Mouse (Mus musculus) spleen, embryonic (tissue): ENCODE data around the gene Sgpp2.

Experiments
- CTCF ChIA-PET: fragments of 350-600 bp; sonication (Branson Sonifier 250); formaldehyde crosslinking; loops from one replicate; lab custom pipeline; 2022; lab: Charles Lee

Gene Sgpp2

GRCm38 (mm10) chr1:78399755-78400154 lies 89.6 kb downstream of the Sgpp2 start:
- CTCF ChIA-PET = no interaction called here

- CTCF ChIA-PET = no interaction called here
These were observed 91.3 kb downstream of the Sgpp2 start for GRCm38 (mm10) chr1:78401413-78401812.

- CTCF ChIA-PET = interaction anchor here (0.6 kb wide), 1 partner anchor 14 kb away, joined by 6 read pairs; no protein-coding TSS in a partner anchor
These were observed 99.3 kb downstream of the Sgpp2 start for GRCm38 (mm10) chr1:78409396-78409795.

- CTCF ChIA-PET = no interaction called here
These were observed 102.5 kb downstream of the Sgpp2 start for GRCm38 (mm10) chr1:78412668-78413067.

- CTCF ChIA-PET = no interaction called here
These were observed 104.3 kb downstream of the Sgpp2 start for GRCm38 (mm10) chr1:78414421-78414820.

GRCm38 (mm10) chr1:78417154-78417911 lies 107.2 kb downstream of the Sgpp2 start:
- CTCF ChIA-PET = no interaction called here

- CTCF ChIA-PET = no interaction called here
These were observed 109.4 kb downstream of the Sgpp2 start for GRCm38 (mm10) chr1:78419593-78419992.

GRCm38 (mm10) chr1:78420271-78420670 lies 110.1 kb downstream of the Sgpp2 start:
- CTCF ChIA-PET = no interaction called here

- CTCF ChIA-PET = no interaction called here
These were observed 111.6 kb downstream of the Sgpp2 start for GRCm38 (mm10) chr1:78421749-78422148.

- CTCF ChIA-PET = interaction anchor here (0.5 to 0.7 kb wide), 2 partner anchors 13 to 248 kb away, joined by 6 to 9 read pairs; no protein-coding TSS in a partner anchor
These were observed 112.4 kb downstream of the Sgpp2 start for GRCm38 (mm10) chr1:78422576-78422975.

- CTCF ChIA-PET = no interaction called here
These were observed 114.7 kb downstream of the Sgpp2 start for GRCm38 (mm10) chr1:78424848-78425247.

GRCm38 (mm10) chr1:78425309-78425708 lies 115.2 kb downstream of the Sgpp2 start:
- CTCF ChIA-PET = no interaction called here

GRCm38 (mm10) chr1:78425793-78426700 lies 115.9 kb downstream of the Sgpp2 start:
- CTCF ChIA-PET = no interaction called here

- CTCF ChIA-PET = no interaction called here
These were observed 116.7 kb downstream of the Sgpp2 start for GRCm38 (mm10) chr1:78426841-78427240.

GRCm38 (mm10) chr1:78428851-78429250 lies 118.7 kb downstream of the Sgpp2 start:
- CTCF ChIA-PET = no interaction called here

GRCm38 (mm10) chr1:78433472-78433871 lies 123.3 kb downstream of the Sgpp2 start:
- CTCF ChIA-PET = no interaction called here

- CTCF ChIA-PET = no interaction called here
These were observed 125.8 kb downstream of the Sgpp2 start for GRCm38 (mm10) chr1:78435967-78436366.

GRCm38 (mm10) chr1:78436445-78436844 lies 126.3 kb downstream of the Sgpp2 start:
- CTCF ChIA-PET = no interaction called here

- CTCF ChIA-PET = interaction anchor here (0.7 kb wide), 1 partner anchor 11 kb away, joined by 3 read pairs; no protein-coding TSS in a partner anchor
These were observed 127.0 kb downstream of the Sgpp2 start for GRCm38 (mm10) chr1:78437150-78437549.

- CTCF ChIA-PET = no interaction called here
These were observed 130.6 kb downstream of the Sgpp2 start for GRCm38 (mm10) chr1:78440716-78441115.

- CTCF ChIA-PET = no interaction called here
These were observed 132.9 kb downstream of the Sgpp2 start for GRCm38 (mm10) chr1:78443056-78443455.

GRCm38 (mm10) chr1:78446232-78446631 lies 136.1 kb downstream of the Sgpp2 start:
- CTCF ChIA-PET = no interaction called here
